Mouse (Mus musculus): ENCODE measurements around the gene Pqlc2. TPM values are rescaled to one million over a fixed set of nuclear protein-coding genes. Genes with fewer than 3 reads are reported as not detected.

The Pqlc2 gene
- 31.2 and 40.0 TPM in 2 replicates for polyA plus RNA-seq (2012; rRNA removed; ENCODE audit: low replicate concordance)

DNA sequence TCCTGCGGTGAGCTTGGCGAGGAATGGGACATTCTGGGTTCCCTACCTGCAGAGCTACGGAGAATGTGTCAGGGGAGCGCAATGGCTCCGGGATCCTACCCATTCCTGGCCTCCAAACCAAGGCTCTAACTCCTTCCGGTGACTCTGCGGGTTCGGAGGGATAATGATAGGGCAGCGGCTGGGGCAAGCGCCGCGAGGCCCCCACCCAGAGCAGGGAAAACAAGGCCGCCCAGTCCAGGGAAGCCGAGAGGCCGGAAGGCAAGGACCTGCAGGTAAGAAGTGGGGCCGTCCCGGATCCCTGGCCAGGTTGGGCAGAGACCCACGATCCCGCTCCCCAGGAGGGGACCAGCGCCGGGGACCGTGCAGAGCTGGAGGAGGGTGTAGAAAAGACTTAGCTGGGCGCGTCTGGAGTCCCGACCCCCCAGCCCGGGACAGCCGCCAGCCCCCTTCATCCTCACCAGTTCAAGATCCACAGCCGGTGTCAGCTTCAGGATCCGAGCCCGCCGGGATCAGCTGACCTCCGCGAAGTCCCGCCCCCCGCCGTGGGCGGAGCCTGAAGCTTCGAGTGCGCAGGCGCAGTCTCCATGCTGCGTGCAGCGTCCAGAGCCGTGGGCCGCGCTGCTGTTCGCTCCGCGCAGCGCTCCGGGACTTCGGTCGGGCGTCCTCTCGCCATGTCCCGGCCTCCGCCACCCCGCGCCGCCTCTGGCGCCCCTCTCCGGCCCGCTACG, at the start of gene Pqlc2, which contains the start of gene Akr7a5:
Pqlc2 (minus strand) TSS at position 538 of the 728 bp plus-strand sequence.
Akr7a5 (plus strand) TSS at position 574 of the 728 bp plus-strand sequence.

DNA sequence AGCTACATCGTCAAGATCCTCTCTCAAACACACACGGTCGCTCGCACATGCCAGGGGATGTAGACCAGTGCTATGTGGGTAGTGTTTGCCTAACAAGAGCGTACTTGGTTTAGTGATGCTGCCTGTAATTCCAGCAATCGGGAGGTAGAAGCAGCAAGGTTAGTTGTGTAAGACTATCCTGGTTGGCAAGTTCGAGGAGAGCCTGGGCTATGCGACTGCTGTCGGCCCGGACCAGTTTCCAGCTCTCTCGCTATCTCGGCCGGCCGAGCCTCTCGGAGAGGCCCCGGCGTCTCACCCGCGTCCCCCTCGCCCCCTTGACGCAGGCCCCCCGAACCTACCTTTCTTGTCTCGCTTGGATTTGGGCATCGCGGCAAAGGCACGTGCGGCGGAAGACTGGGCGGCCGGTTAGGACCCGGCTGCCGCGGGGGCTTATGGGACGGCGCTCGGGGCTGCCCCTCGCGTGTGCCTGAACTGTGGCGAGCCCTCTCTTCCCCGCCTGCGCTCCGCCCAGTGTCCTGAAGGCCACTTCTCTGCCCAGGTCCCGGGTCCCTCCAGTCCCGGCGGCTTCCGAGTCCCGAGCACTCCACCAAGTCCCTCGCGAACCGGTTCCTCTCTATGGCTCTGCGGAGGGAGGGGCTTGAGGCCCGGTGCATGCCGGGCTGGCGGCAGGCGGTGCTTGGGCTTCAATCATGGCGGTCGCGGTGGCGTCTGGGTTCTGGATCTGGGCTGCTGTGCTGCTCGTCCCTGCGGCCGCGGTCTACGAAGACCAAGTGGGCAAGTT, 41.6 kb upstream of the Pqlc2 start, which contains the start of the genes Mrto4, Emc1 and Ubr4:
Mrto4 (minus strand) TSS at position 646 of the 781 bp plus-strand sequence.
Emc1 (plus strand) TSS at position 657 of the 781 bp plus-strand sequence.
Ubr4 (plus strand) TSS at position 679 of the 781 bp plus-strand sequence.

Other genes with a start within 250 kb of the Pqlc2 start
- 0.09 and 0.46 TPM in 2 replicates for gene Htr6, start 235.1 kb downstream of the Pqlc2 start, polyA plus RNA-seq (2012; rRNA removed; ENCODE audit: low replicate concordance)
- gene Nbl1, start 217.7 kb downstream of the Pqlc2 start, polyA plus RNA-seq (2012; rRNA removed; ENCODE audit: low replicate concordance) = 127 and 651 TPM in 2 replicates
- 75.1 and 94.2 TPM in 2 replicates for gene Minos1, start 179.6 kb downstream of the Pqlc2 start, polyA plus RNA-seq (2012; rRNA removed; ENCODE audit: low replicate concordance)
- 147 and 189 TPM in 2 replicates for gene Capzb, start 117.8 kb downstream of the Pqlc2 start, polyA plus RNA-seq (2012; rRNA removed; ENCODE audit: low replicate concordance)
- gene Akr7a5, start within 50 bp of the Pqlc2 start, polyA plus RNA-seq (2012; rRNA removed; ENCODE audit: low replicate concordance) = 30.3 and 48.1 TPM in 2 replicates
- gene Mrto4, start 41.9 kb upstream of the Pqlc2 start, polyA plus RNA-seq (2012; rRNA removed; ENCODE audit: low replicate concordance) = 18.2 and 42.4 TPM in 2 replicates
- 56.7 and 74.2 TPM in 2 replicates for gene Emc1, start 41.9 kb upstream of the Pqlc2 start, polyA plus RNA-seq (2012; rRNA removed; ENCODE audit: low replicate concordance)
- 186 and 189 TPM in 2 replicates for gene Ubr4, start 41.9 kb upstream of the Pqlc2 start, polyA plus RNA-seq (2012; rRNA removed; ENCODE audit: low replicate concordance)
- 9.6 and 13.3 TPM in 2 replicates for gene Iffo2, start 219.8 kb upstream of the Pqlc2 start, polyA plus RNA-seq (2012; rRNA removed; ENCODE audit: low replicate concordance)